Mouse (Mus musculus) cortical plate, adult 2 months (tissue): Measurements from ENCODE around the gene Plekha4.

Experiments
- CTCF ChIP-seq: fragments of 200-500 bp; IDR thresholded peaks from 2 replicates; pipeline ENCODE4 v1.5.1; 2011; ENCODE audit warnings: mild to moderate bottlenecking, control low read depth, low read length; ENCODE audit not compliant: insufficient read depth; ENCODE audit errors: extremely low read depth
- POLR2A ChIP-seq: fragments of 200-500 bp; IDR thresholded peaks from 2 replicates; pipeline ENCODE4 v1.6.1; 2011; ENCODE audit warnings: mild to moderate bottlenecking, low read length, control low read depth; ENCODE audit not compliant: insufficient read depth; ENCODE audit errors: extremely low read depth

DNA sequence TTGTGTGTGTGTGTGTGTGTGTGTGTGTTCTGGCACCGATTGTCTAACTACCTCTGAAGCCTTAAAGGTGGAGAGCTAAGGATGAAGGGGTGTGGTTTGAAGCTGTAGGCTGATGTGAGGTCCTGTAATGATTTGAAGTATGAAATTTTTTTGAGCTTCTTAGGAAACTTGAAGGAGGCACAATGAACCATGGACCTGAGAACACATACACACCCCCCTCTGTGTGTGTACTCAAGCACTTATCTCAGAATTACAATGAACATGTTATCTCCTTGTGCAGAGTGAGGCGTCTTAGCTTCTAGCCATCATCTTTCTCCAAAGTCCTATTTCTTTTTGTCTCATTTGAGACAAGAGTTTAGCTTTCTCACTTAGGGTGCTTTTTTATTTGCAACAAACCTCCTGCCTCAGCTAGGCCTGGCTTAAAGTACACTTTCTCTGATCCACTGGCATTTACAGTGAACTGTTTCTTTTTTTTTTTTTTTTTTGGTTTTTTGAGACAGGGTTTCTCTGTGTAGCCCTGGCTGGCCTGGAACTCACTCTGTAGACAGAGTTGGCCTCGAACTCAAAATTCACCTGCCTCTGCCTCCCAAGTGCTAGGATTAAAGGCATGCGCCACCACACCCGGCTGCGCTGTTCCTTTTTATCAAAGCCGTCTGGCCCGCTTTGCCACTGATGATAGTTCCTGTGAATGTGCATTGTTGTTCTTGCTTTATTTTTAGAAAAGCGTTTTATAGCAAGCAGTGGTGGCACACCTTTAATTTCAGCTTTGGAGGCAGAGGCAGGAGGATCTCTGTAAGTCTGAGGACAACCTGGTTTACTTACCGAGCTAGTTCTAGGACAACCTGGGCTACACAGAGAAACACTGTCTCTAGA lies 42.7 kb downstream of the Plekha4 start:
- TF ChIP-seq POLR2A (no peak), CTCF (no peak)
